Mouse (Mus musculus): ENCODE measurements around the gene Ahnak. TPM values are rescaled to one million over a fixed set of nuclear protein-coding genes. Genes with fewer than 3 reads are reported as not detected.
"Not testable (repeated sequence)": the region's sequence is repeated elsewhere in the genome, so short reads cannot be mapped to it uniquely, and the experiment has no call there.

Gene Ahnak
- polyA plus RNA-seq, 1 experiment from 2014 or later, result 14.0 TPM

DNA sequence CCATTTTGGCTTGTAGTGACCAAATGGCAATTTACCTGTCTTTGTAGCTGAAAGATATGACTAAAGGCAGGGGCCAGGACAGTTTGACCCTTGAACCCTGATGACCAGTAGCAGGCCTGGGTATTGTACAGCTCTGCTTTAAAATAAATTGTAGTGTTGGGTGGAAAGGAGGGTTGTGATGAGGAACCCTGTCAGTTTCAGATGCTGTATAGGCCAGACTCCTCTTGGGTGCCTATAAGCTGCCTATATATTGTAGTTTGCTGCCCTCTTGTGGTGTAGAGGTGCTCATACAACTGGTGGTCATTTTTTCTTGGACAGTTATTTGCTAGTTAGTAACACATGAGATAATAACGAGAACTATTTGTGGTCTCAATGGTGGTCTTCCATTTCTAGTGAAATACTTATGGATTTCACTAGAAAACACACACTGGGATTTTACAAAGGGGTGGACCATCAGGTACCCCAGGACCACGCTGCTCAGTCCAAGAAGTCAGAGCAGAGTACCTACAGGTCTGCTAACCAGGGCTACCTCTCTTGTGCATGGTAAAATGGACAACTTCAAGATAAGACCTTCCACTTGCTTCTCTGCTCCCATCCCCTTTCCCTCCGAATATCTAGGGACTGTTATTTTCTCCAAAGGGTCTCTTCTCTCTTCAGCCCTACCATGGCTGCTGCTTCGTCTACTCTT is 121.2 kb downstream of the Ahnak start:
- peak; percentile 90 for ATAC-seq (ENCODE audit: low FRiP score, low TSS enrichment)
- peaks cover 9% of the 10 kb centered on the region for H3K4me1 ChIP-seq (ENCODE audit: insufficient read depth, low read length)
- no peak overlapping the region for H3K4me2 ChIP-seq (replicated peaks; ENCODE audit: low read depth, low read length)
- WGBS, result 49% methylated on average over 4 of the region's 4 CpGs
- no peak overlapping the region for H3K9ac ChIP-seq (replicated peaks; ENCODE audit: low read length)
- no peaks in the 10 kb centered on the region for H3K27me3 ChIP-seq (ENCODE audit: insufficient read depth, low read length)
- no peak overlapping the region for H3K4me3 ChIP-seq (ENCODE audit: low read length)
- peaks cover 6% of the 10 kb centered on the region for H3K36me3 ChIP-seq (ENCODE audit: insufficient read depth, low read length)
- H3K27ac ChIP-seq (ENCODE audit: low read length), result no peak overlapping the region
- H3K9me3 ChIP-seq (ENCODE audit: low read length), result no peaks in the 10 kb centered on the region

GRCm38 (mm10) chr19:9112043-9112442 is 123.0 kb downstream of the Ahnak start:
- no peak overlapping the region for H3K27ac ChIP-seq (ENCODE audit: low read length)
- no peak overlapping the region for H3K9ac ChIP-seq (replicated peaks; ENCODE audit: low read length)
- peaks cover 4% of the 10 kb centered on the region for H3K4me1 ChIP-seq (ENCODE audit: insufficient read depth, low read length)
- H3K4me2 ChIP-seq (replicated peaks; ENCODE audit: low read depth, low read length), result no peak overlapping the region
- peaks cover 11% of the 10 kb centered on the region for H3K36me3 ChIP-seq (ENCODE audit: insufficient read depth, low read length)
- H3K27me3 ChIP-seq (ENCODE audit: insufficient read depth, low read length), result no peaks in the 10 kb centered on the region
- no peak for ATAC-seq (ENCODE audit: low FRiP score, low TSS enrichment)
- H3K4me3 ChIP-seq (ENCODE audit: low read length), result no peak overlapping the region
- H3K9me3 ChIP-seq (ENCODE audit: low read length), result no peaks in the 10 kb centered on the region
- 61% methylated on average over 8 of the region's 8 CpGs for WGBS

- Histone ChIP-seq H3K27me3 (ENCODE audit: insufficient read depth, low read length) (no peaks in the 10 kb centered on the region), H3K36me3 (ENCODE audit: insufficient read depth, low read length) (peaks cover 15% of the 10 kb centered on the region), H3K9me3 (ENCODE audit: low read length) (no peaks in the 10 kb centered on the region), H3K4me3 (ENCODE audit: low read length) (no peak overlapping the region), H3K4me1 (ENCODE audit: insufficient read depth, low read length) (no peaks in the 10 kb centered on the region), H3K4me2 (replicated peaks; ENCODE audit: low read depth, low read length) (no peak overlapping the region), H3K9ac (replicated peaks; ENCODE audit: low read length) (no peak overlapping the region), H3K27ac (ENCODE audit: low read length) (no peak overlapping the region)
- WGBS, result 72% methylated on average over 4 of the region's 4 CpGs
- ATAC-seq (ENCODE audit: low FRiP score, low TSS enrichment), result no peak
Observed at GRCm38 (mm10) chr19:9116268-9116667, 127.2 kb downstream of the Ahnak start.

- H3K4me1 ChIP-seq (ENCODE audit: insufficient read depth, low read length), result no peaks in the 10 kb centered on the region
- no peak overlapping the region for H3K4me3 ChIP-seq (ENCODE audit: low read length)
- no peaks in the 10 kb centered on the region for H3K27me3 ChIP-seq (ENCODE audit: insufficient read depth, low read length)
- H3K4me2 ChIP-seq (replicated peaks; ENCODE audit: low read depth, low read length), result no peak overlapping the region
- H3K27ac ChIP-seq (ENCODE audit: low read length), result no peak overlapping the region
- no peak overlapping the region for H3K9ac ChIP-seq (replicated peaks; ENCODE audit: low read length)
- H3K9me3 ChIP-seq (ENCODE audit: low read length), result no peaks in the 10 kb centered on the region
- peaks cover 15% of the 10 kb centered on the region for H3K36me3 ChIP-seq (ENCODE audit: insufficient read depth, low read length)
- no peak for ATAC-seq (ENCODE audit: low FRiP score, low TSS enrichment)
- WGBS, result 82% methylated on average over 5 of the region's 5 CpGs
Observed at GRCm38 (mm10) chr19:9117275-9117674, 128.2 kb downstream of the Ahnak start.

DNA sequence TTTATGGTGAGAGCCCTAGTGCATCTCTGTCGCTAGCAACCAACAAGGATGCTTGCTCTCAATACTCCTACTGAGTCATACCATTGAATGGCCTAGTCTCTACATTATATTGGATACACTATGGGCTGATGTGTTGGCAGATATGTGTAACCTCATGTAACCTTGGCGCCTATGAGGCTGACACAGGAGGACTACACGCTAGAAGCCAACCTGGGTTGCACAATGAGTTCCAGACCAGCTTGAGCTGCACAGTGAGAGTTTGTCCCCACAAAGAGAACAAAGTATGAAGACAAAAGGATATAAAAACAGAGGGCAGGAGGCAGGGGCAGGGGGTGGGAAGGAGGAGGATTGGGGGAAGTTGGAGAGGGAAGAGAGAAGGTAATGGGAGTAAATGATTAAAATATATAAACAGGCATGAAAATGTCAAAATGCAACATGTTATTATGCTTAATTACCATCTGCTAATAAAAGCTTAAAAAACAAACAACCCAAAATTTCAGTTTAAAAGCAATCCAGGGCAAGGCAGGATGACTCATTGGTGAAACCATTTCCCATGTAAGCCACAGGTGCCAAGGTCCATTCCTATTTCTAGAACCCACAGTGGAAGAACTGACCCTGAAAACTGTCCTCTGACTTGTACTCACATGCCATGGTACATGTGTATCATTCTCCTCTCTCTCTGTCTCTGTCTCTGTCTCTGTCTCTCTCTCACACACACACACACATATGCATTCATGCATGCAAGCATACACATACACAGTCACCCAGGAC is 130.8 kb downstream of the Ahnak start:
- WGBS, result 91% methylated on average over 3 of the region's 3 CpGs

DNA sequence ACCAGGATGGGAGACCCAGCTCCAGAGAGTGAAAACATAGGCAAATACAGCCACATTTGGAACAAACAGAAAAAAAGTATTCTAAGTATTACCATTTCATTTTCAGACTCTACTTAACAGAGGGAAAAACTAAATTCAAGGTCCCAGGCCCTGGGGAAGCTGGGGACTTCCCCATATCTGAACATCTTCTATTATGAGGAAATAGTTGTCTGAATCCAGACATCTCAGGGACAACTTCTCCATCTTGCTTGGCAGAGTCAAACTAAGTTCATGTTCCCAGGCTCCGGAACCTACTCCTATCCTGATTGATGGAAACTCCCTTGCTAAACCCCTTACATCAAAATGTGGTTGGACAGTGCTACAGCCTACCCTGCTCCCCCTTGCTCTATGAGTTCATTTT is 133.3 kb downstream of the Ahnak start:
- Histone ChIP-seq H3K9me3 (ENCODE audit: low read length) (no peaks in the 10 kb centered on the region), H3K36me3 (ENCODE audit: insufficient read depth, low read length) (0 out of 2 replicates have a peak, but pooled peaks cover 7% of the 10 kb centered on the region), H3K4me2 (replicated peaks; ENCODE audit: low read depth, low read length) (no peak overlapping the region), H3K9ac (replicated peaks; ENCODE audit: low read length) (no peak overlapping the region), H3K27ac (ENCODE audit: low read length) (no peak overlapping the region), H3K4me1 (ENCODE audit: insufficient read depth, low read length) (no peaks in the 10 kb centered on the region), H3K4me3 (ENCODE audit: low read length) (no peak overlapping the region), H3K27me3 (ENCODE audit: insufficient read depth, low read length) (no peaks in the 10 kb centered on the region)
- WGBS, result 96% methylated on average over 1 of the region's 1 CpGs
- ATAC-seq (ENCODE audit: low FRiP score, low TSS enrichment), result no peak

More for the DNA sequence above, 130.8 kb downstream of the Ahnak start:
- no peaks in the 10 kb centered on the region for H3K4me1 ChIP-seq (ENCODE audit: insufficient read depth, low read length)
- H3K4me2 ChIP-seq (replicated peaks; ENCODE audit: low read depth, low read length), result no peak overlapping the region
- no peak overlapping the region for H3K9ac ChIP-seq (replicated peaks; ENCODE audit: low read length)
- no peak for ATAC-seq (ENCODE audit: low FRiP score, low TSS enrichment)
- H3K27ac ChIP-seq (ENCODE audit: low read length), result no peak overlapping the region
- no peaks in the 10 kb centered on the region for H3K27me3 ChIP-seq (ENCODE audit: insufficient read depth, low read length)
- no peaks in the 10 kb centered on the region for H3K9me3 ChIP-seq (ENCODE audit: low read length)
- H3K4me3 ChIP-seq (ENCODE audit: low read length), result no peak overlapping the region
- peaks cover 9% of the 10 kb centered on the region for H3K36me3 ChIP-seq (ENCODE audit: insufficient read depth, low read length)

DNA sequence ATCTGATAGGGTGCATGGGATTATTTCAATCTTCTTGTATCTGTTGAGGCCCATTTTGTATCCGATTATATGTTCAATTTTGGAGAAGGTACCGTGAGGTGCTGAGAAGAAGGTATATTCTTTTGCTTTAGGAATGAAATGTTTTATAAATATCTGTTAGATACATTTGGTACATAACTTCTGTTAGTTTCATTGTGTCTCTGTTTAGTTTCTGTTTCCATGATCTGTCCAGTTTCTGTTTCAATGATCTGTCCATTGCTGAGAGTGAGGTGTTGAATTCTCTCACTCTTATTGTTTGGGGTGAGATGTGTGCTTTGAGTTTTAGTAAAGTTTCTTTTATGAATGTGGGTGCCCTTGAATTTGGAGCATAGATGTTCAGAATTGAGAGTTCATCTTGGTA is 134.9 kb downstream of the Ahnak start:
- not testable (repeated sequence) for ATAC-seq (ENCODE audit: low FRiP score, low TSS enrichment); H3K4me1 ChIP-seq (ENCODE audit: insufficient read depth, low read length); H3K4me2 ChIP-seq (replicated peaks; ENCODE audit: low read depth, low read length); H3K9me3 ChIP-seq (ENCODE audit: low read length); H3K4me3 ChIP-seq (ENCODE audit: low read length); H3K27me3 ChIP-seq (ENCODE audit: insufficient read depth, low read length); H3K9ac ChIP-seq (replicated peaks; ENCODE audit: low read length); H3K27ac ChIP-seq (ENCODE audit: low read length)
- peaks cover 11% of the 10 kb centered on the region; the same call in 1 of the 2 replicates for H3K36me3 ChIP-seq (ENCODE audit: insufficient read depth, low read length)
- WGBS, result 96% methylated on average over 2 of the region's 2 CpGs

Other genes with a start within 250 kb of the Ahnak start
- 1.9 and 2.0 TPM in 2 replicates for gene 1700092M07Rik, start 248.6 kb upstream of the Ahnak start, polyA plus RNA-seq (2015; fragmentation: Nextera tagmentation; extraction: Ambion mirVana)
- 150 and 154 TPM in 2 replicates for gene Stx5a, start 247.9 kb upstream of the Ahnak start, polyA plus RNA-seq (2015; fragmentation: Nextera tagmentation; extraction: Ambion mirVana)
- gene Nxf1, start 232.2 kb upstream of the Ahnak start, polyA plus RNA-seq (2015; fragmentation: Nextera tagmentation; extraction: Ambion mirVana), result 213 and 218 TPM in 2 replicates
- gene Tmem223, start 218.3 kb upstream of the Ahnak start, polyA plus RNA-seq (2015; fragmentation: Nextera tagmentation; extraction: Ambion mirVana), result 197 and 215 TPM in 2 replicates
- 89.4 and 92.5 TPM in 2 replicates for gene Tmem179b, start 214.8 kb upstream of the Ahnak start, polyA plus RNA-seq (2015; fragmentation: Nextera tagmentation; extraction: Ambion mirVana)
- gene Taf6l, start 202.9 kb upstream of the Ahnak start, polyA plus RNA-seq (2015; fragmentation: Nextera tagmentation; extraction: Ambion mirVana), result 37.2 and 39.0 TPM in 2 replicates
- 168 and 176 TPM in 2 replicates for gene Polr2g, start 190.7 kb upstream of the Ahnak start, polyA plus RNA-seq (2015; fragmentation: Nextera tagmentation; extraction: Ambion mirVana)
- 6.2 and 6.4 TPM in 2 replicates for gene Zbtb3, start 186.7 kb upstream of the Ahnak start, polyA plus RNA-seq (2015; fragmentation: Nextera tagmentation; extraction: Ambion mirVana)
- gene Ttc9c, start 170.0 kb upstream of the Ahnak start, polyA plus RNA-seq (2015; fragmentation: Nextera tagmentation; extraction: Ambion mirVana), result 53.0 and 63.0 TPM in 2 replicates
- gene Hnrnpul2, start 169.3 kb upstream of the Ahnak start, polyA plus RNA-seq (2015; fragmentation: Nextera tagmentation; extraction: Ambion mirVana), result 5.4 and 5.9 TPM in 2 replicates
- gene AC129217.1, start 159.5 kb upstream of the Ahnak start, polyA plus RNA-seq (2015; fragmentation: Nextera tagmentation; extraction: Ambion mirVana), result not detected in 2 replicates
- gene Bscl2, start 151.8 kb upstream of the Ahnak start, polyA plus RNA-seq (2015; fragmentation: Nextera tagmentation; extraction: Ambion mirVana), result 56.7 and 62.4 TPM in 2 replicates
- gene Gng3, start 150.1 kb upstream of the Ahnak start, polyA plus RNA-seq (2015; fragmentation: Nextera tagmentation; extraction: Ambion mirVana), result 3.2 and 5.4 TPM in 2 replicates
- gene Lrrn4cl, start 138.5 kb upstream of the Ahnak start, polyA plus RNA-seq (2015; fragmentation: Nextera tagmentation; extraction: Ambion mirVana), result 0.75 and 1.0 TPM in 2 replicates
- gene Ubxn1, start 117.8 kb upstream of the Ahnak start, polyA plus RNA-seq (2015; fragmentation: Nextera tagmentation; extraction: Ambion mirVana), result 195 and 197 TPM in 2 replicates
- 69.3 and 71.4 TPM in 2 replicates for gene Uqcc3, start 108.4 kb upstream of the Ahnak start, polyA plus RNA-seq (2015; fragmentation: Nextera tagmentation; extraction: Ambion mirVana)
- gene Lbhd1, start 105.6 kb upstream of the Ahnak start, polyA plus RNA-seq (2015; fragmentation: Nextera tagmentation; extraction: Ambion mirVana), result 78.4 and 84.3 TPM in 2 replicates
- gene Gm49403, start 105.4 kb upstream of the Ahnak start, polyA plus RNA-seq (2015; fragmentation: Nextera tagmentation; extraction: Ambion mirVana), result not detected in 2 replicates
- gene 1810009A15Rik, start 100.4 kb upstream of the Ahnak start, polyA plus RNA-seq (2015; fragmentation: Nextera tagmentation; extraction: Ambion mirVana), result 93.0 and 94.3 TPM in 2 replicates
- gene Gm49416, start 100.4 kb upstream of the Ahnak start, polyA plus RNA-seq (2015; fragmentation: Nextera tagmentation; extraction: Ambion mirVana), result 1.2 TPM in 1 of 2 replicates, not detected in the other
- 49.5 and 53.1 TPM in 2 replicates for gene Ints5, start 96.3 kb upstream of the Ahnak start, polyA plus RNA-seq (2015; fragmentation: Nextera tagmentation; extraction: Ambion mirVana)
- 146 and 151 TPM in 2 replicates for gene Ganab, start 91.2 kb upstream of the Ahnak start, polyA plus RNA-seq (2015; fragmentation: Nextera tagmentation; extraction: Ambion mirVana)
- gene B3gat3, start 68.9 kb upstream of the Ahnak start, polyA plus RNA-seq (2015; fragmentation: Nextera tagmentation; extraction: Ambion mirVana), result 51.1 and 53.5 TPM in 2 replicates
- gene Rom1, start 59.9 kb upstream of the Ahnak start, polyA plus RNA-seq (2015; fragmentation: Nextera tagmentation; extraction: Ambion mirVana), result 4.3 and 4.5 TPM in 2 replicates
- 33.2 and 34.1 TPM in 2 replicates for gene Eml3, start 59.7 kb upstream of the Ahnak start, polyA plus RNA-seq (2015; fragmentation: Nextera tagmentation; extraction: Ambion mirVana)
- 179 and 180 TPM in 2 replicates for gene Mta2, start 47.4 kb upstream of the Ahnak start, polyA plus RNA-seq (2015; fragmentation: Nextera tagmentation; extraction: Ambion mirVana)
- gene Tut1, start 35.4 kb upstream of the Ahnak start, polyA plus RNA-seq (2015; fragmentation: Nextera tagmentation; extraction: Ambion mirVana), result 36.0 and 38.3 TPM in 2 replicates
- gene Eef1g, start 22.2 kb upstream of the Ahnak start, polyA plus RNA-seq (2015; fragmentation: Nextera tagmentation; extraction: Ambion mirVana), result 436 and 455 TPM in 2 replicates
- 0.76 TPM in 1 of 2 replicates, not detected in the other for gene Scgb1a1, start 98.7 kb downstream of the Ahnak start, polyA plus RNA-seq (2015; fragmentation: Nextera tagmentation; extraction: Ambion mirVana)
- 15.0 and 15.1 TPM in 2 replicates for gene Asrgl1, start 146.4 kb downstream of the Ahnak start, polyA plus RNA-seq (2015; fragmentation: Nextera tagmentation; extraction: Ambion mirVana)